ENCODE assay signal across 20 mouse cellular contexts in genomic region chr13:51632560-51633218, GRCm38 (mm10). TPM values are rescaled to one million over a fixed set of nuclear protein-coding genes. Genes with fewer than 3 reads are reported as not detected.
A peak's percentile ranks its signal among the peaks of the same experiment; 100 is the strongest.
DNase-seq lines count a peak whose midpoint lies in the region; ATAC-seq and TF ChIP-seq lines count a peak whose summit lies in the region.
"Had no signal": no experiment of that assay in that cellular context is flagged by ENCODE, and none has a peak within 500 bp of the region (broad histone marks: within the 10 kb centered on the region; RNA-seq: fewer than 3 reads in every experiment).

No protein-coding gene starts in this region.

- H3K4me3 ChIP-seq in liver, postnatal 0 days (ENCODE audit: low read depth, low read length), result no peak overlapping the region
- H3K4me3 ChIP-seq in limb, embryonic 14.5 days (replicated peaks; ENCODE audit: low read length), result no peak overlapping the region
- H3K4me3 ChIP-seq in hindbrain, embryonic 14.5 days (replicated peaks; ENCODE audit: low read length), result no peak overlapping the region
- H3K4me3 ChIP-seq: embryonic facial prominence, embryonic 13.5 days; embryonic facial prominence, embryonic 15.5 days; erythroblast, embryonic 14.5 days; forebrain, embryonic 13.5 days; forebrain, embryonic 15.5 days had no signal

- H3K36me3 ChIP-seq in liver, postnatal 0 days (replicated peaks; ENCODE audit: insufficient read depth, low read length), result no peaks in the 10 kb centered on the region
- no peaks in the 10 kb centered on the region for H3K36me3 ChIP-seq in limb, embryonic 14.5 days (ENCODE audit: control insufficient read depth, insufficient read depth, low read length)
- H3K36me3 ChIP-seq in hindbrain, embryonic 14.5 days (replicated peaks; ENCODE audit: control insufficient read depth, insufficient read depth), result no peaks in the 10 kb centered on the region
- H3K36me3 ChIP-seq: embryonic facial prominence, embryonic 13.5 days; embryonic facial prominence, embryonic 15.5 days; forebrain, embryonic 15.5 days had no signal

- no peak for DNase-seq in liver, postnatal 0 days
- DNase-seq in liver, result no peak
- DNase-seq in limb, embryonic 14.5 days (ENCODE audit: low spot score), result peak; percentile 18
- no peak for DNase-seq in embryo, embryonic 9.5 days (ENCODE audit: extremely low spot score)
- DNase-seq in hindbrain, embryonic 14.5 days (ENCODE audit: low spot score), result no peak
- DNase-seq: adrenal gland, adult 8-10 months; adrenal gland, postnatal 14 days; adrenal gland, postnatal 36 days; cerebellum, adult 11-12 months; cerebellum, adult 2 months; cerebellum, adult 9-10 months; cerebellum, postnatal 10 days; cerebellum, postnatal 25 days; forebrain, postnatal 0 days had no signal

- no peak overlapping the region for H3K4me2 ChIP-seq in liver, postnatal 0 days (ENCODE audit: low read depth, low read length)
- no peak overlapping the region for H3K4me2 ChIP-seq in limb, embryonic 14.5 days (replicated peaks; ENCODE audit: low read depth, low read length, severe bottlenecking)
- H3K4me2 ChIP-seq in hindbrain, embryonic 14.5 days (replicated peaks), result no peak overlapping the region
- H3K4me2 ChIP-seq: embryonic facial prominence, embryonic 13.5 days; embryonic facial prominence, embryonic 15.5 days; forebrain, embryonic 13.5 days; forebrain, embryonic 15.5 days had no signal

- no peaks in the 10 kb centered on the region for H3K27me3 ChIP-seq in liver, postnatal 0 days (ENCODE audit: insufficient read depth, low read length)
- H3K27me3 ChIP-seq in limb, embryonic 14.5 days (ENCODE audit: control insufficient read depth, insufficient read depth, low read length), result no peaks in the 10 kb centered on the region
- no peaks in the 10 kb centered on the region for H3K27me3 ChIP-seq in hindbrain, embryonic 14.5 days (ENCODE audit: control insufficient read depth, insufficient read depth, low read length)
- H3K27me3 ChIP-seq: embryonic facial prominence, embryonic 13.5 days; embryonic facial prominence, embryonic 15.5 days; forebrain, embryonic 13.5 days; forebrain, embryonic 15.5 days had no signal

- TF ChIP-seq POLR2A in limb, embryonic 14.5 days (IDR thresholded peaks at IDR 0.05; ENCODE audit: borderline replicate concordance, extremely low read depth, insufficient read depth, insufficient read length), result no peak

- no peak for TF ChIP-seq EP300 in liver, postnatal 0 days (IDR thresholded peaks at IDR 0.05; ENCODE audit: low read depth)

- no peak overlapping the region for H3K9ac ChIP-seq in liver, postnatal 0 days (replicated peaks)
- H3K9ac ChIP-seq in limb, embryonic 14.5 days (ENCODE audit: low read depth, low read length, severe bottlenecking), result no peak overlapping the region
- H3K9ac ChIP-seq in hindbrain, embryonic 14.5 days, result no peak overlapping the region
- H3K9ac ChIP-seq: embryonic facial prominence, embryonic 13.5 days; embryonic facial prominence, embryonic 15.5 days; forebrain, embryonic 13.5 days; forebrain, embryonic 15.5 days; forebrain, postnatal 0 days had no signal

- TF ChIP-seq CTCF in liver, postnatal 0 days (IDR thresholded peaks at IDR 0.05; ENCODE audit: low read depth), result no peak

- WGBS in liver, postnatal 0 days (ENCODE audit: insufficient replicate concordance), result 76% methylated on average over 5 of the region's 5 CpGs
- 54% methylated on average over 5 of the region's 5 CpGs for WGBS in limb, embryonic 14.5 days
- WGBS in hindbrain, embryonic 14.5 days, result 88% methylated on average over 5 of the region's 5 CpGs

- H3K9me3 ChIP-seq in liver, postnatal 0 days (ENCODE audit: low read length), result no peaks in the 10 kb centered on the region
- no peaks in the 10 kb centered on the region for H3K9me3 ChIP-seq in limb, embryonic 14.5 days (ENCODE audit: control insufficient read depth, low read length)
- H3K9me3 ChIP-seq in hindbrain, embryonic 14.5 days (ENCODE audit: control insufficient read depth, low read length), result no peaks in the 10 kb centered on the region
- H3K9me3 ChIP-seq: embryonic facial prominence, embryonic 13.5 days; forebrain, embryonic 13.5 days; forebrain, embryonic 15.5 days had no signal

- no peaks in the 10 kb centered on the region for H3K4me1 ChIP-seq in liver, postnatal 0 days (ENCODE audit: insufficient read depth)
- H3K4me1 ChIP-seq in limb, embryonic 14.5 days (ENCODE audit: control insufficient read depth, insufficient read depth, low read length), result no peaks in the 10 kb centered on the region
- no peaks in the 10 kb centered on the region for H3K4me1 ChIP-seq in hindbrain, embryonic 14.5 days (replicated peaks; ENCODE audit: control insufficient read depth, insufficient read depth, low read length)
- H3K4me1 ChIP-seq: embryonic facial prominence, embryonic 13.5 days; embryonic facial prominence, embryonic 15.5 days; forebrain, embryonic 13.5 days; forebrain, embryonic 15.5 days had no signal

- peak; percentile 29; the same call in 1 of the 2 replicates for ATAC-seq in liver, postnatal 0 days
- peak; percentile 86 for ATAC-seq in limb, embryonic 14.5 days (ENCODE audit: low FRiP score, low read depth)
- ATAC-seq in hindbrain, embryonic 14.5 days (ENCODE audit: low FRiP score), result no peak
- ATAC-seq: activated CD4-positive, CD25-positive, alpha-beta regulatory T cell, adult 4 months; forebrain, embryonic 13.5 days; forebrain, embryonic 15.5 days; forebrain, postnatal 0 days had no signal

- H3K27ac ChIP-seq in liver, postnatal 0 days (ENCODE audit: low read depth), result no peak overlapping the region
- H3K27ac ChIP-seq in limb, embryonic 14.5 days (replicated peaks; ENCODE audit: low read depth, low read length), result no peak overlapping the region
- H3K27ac ChIP-seq in hindbrain, embryonic 14.5 days, result no peak overlapping the region
- H3K27ac ChIP-seq: embryonic facial prominence, embryonic 13.5 days; embryonic facial prominence, embryonic 15.5 days; forebrain, embryonic 13.5 days; forebrain, embryonic 15.5 days had no signal

RNA-seq across cellular contexts. Expression of gene Cks2, which starts 12.3 kb away (rescaled TPM):
- 278 and 292 TPM in 2 replicates for polyA plus RNA-seq in liver, postnatal 0 days (2015; fragmentation: Nextera tagmentation; extraction: Ambion mirVana)
- polyA plus RNA-seq in limb, embryonic 14.5 days (2012; rRNA removed), result 160 and 167 TPM in 2 replicates
- 272 and 285 TPM in 2 replicates for polyA plus RNA-seq in limb, embryonic 14.5 days (2014; fragmentation: Nextera tagmentation; extraction: Ambion mirVana)
- 52.4 and 52.6 TPM in 2 replicates for polyA plus RNA-seq in hindbrain, embryonic 14.5 days (2014; fragmentation: Nextera tagmentation; extraction: Ambion mirVana)

RNA-seq across cellular contexts. Expression of gene Secisbp2, which starts 18.8 kb away (rescaled TPM):
- polyA plus RNA-seq in liver, postnatal 0 days (2015; fragmentation: Nextera tagmentation; extraction: Ambion mirVana), result 11.1 and 12.2 TPM in 2 replicates
- polyA plus RNA-seq in limb, embryonic 14.5 days (2012; rRNA removed), result 32.8 and 34.5 TPM in 2 replicates
- 29.0 and 31.0 TPM in 2 replicates for polyA plus RNA-seq in limb, embryonic 14.5 days (2014; fragmentation: Nextera tagmentation; extraction: Ambion mirVana)
- polyA plus RNA-seq in hindbrain, embryonic 14.5 days (2014; fragmentation: Nextera tagmentation; extraction: Ambion mirVana), result 27.2 and 28.3 TPM in 2 replicates
